Mouse (Mus musculus) gastrocnemius, adult 2 months (tissue): ENCODE results near the gene Mkrn2os. TPM values are rescaled to one million over a fixed set of nuclear protein-coding genes. Genes with fewer than 3 reads are reported as not detected.
A peak's percentile ranks its signal among the peaks of the same experiment; 100 is the strongest.

Source experiments
- DNase-seq: peaks from one replicate; pipeline ENCODE4 v3.0.0; 2022
- H3K27ac ChIP-seq: fragments of 200-600 bp; 2 replicates; pipeline ENCODE4 v1.8.1; 2022; ENCODE audit warnings: mild to moderate bottlenecking
- H3K4me3 ChIP-seq: fragments of 200-600 bp; 2 replicates; pipeline ENCODE4 v1.8.1; 2022; ENCODE audit warnings: mild to moderate bottlenecking, moderate library complexity
- CTCF ChIP-seq: fragments of 200-600 bp; IDR thresholded peaks from 2 replicates; pipeline ENCODE4 v1.8.1; 2022; ENCODE audit warnings: antibody characterized with exemption, mild to moderate bottlenecking, moderate library complexity
- intact Hi-C: fragments of 180-260 bp; cut with DNase I; formaldehyde crosslinking; loops from one replicate; pipeline ENCODE4 v1.15.1; 2025
- total RNA-seq, 2 experiments: library from RNA; stranded (reverse); gene quantifications; 2 replicates each; pipeline ENCODE4 v1.2.3; 2021

Mkrn2os gene
- total RNA-seq, 2 experiments from 2014 or later, result 0.15 TPM; not detected in 1

DNA sequence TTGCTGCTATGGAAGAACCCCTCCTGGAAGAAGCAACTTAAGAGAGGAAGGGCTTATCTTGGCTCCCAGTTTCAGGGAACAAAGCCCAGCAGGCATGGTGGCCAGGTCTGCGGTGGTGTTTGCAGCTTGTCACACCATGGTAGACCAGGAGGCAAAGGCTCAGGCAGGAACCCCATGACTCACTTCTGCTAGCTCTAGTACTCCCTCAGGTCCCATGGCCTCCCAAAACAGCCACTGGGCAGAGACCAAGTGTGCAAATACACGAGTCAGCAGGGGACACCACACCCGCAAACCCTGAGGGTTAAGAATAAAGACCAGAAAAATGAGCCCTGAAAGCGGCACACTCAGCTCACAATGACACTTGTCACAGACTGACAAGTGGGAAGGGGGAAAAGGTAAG lies 56.2 kb downstream of the Mkrn2os start:
- no peak overlapping the region for H3K27ac ChIP-seq
- intact Hi-C loops, result loop anchor here (10.0 kb wide), 1 partner anchor 191 kb away; no protein-coding TSS in a partner anchor
- no peak overlapping the region for H3K4me3 ChIP-seq
- DNase-seq, result no peak
- no peak for TF ChIP-seq CTCF

DNA sequence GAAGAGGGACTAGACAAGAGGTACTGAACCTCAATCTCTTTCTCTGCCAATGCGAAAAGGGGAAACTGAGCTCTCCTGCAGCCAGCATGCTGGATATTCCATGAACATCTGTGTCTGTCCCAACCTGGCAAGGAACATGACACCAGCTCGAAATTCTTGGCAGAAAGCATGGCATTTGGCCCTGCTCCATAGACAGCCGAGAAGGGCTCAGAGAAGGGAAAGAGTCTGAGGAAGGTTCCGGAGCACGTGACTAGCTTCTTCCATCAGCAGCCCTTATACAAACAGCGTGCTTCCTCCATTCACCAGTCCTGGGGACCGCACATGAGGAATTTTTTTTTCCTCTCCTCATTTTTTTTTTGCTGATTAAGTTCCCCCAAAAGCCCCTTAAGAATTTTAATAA lies 57.8 kb downstream of the Mkrn2os start:
- H3K27ac ChIP-seq, result no peak overlapping the region
- intact Hi-C loops, result loop anchor here (10.0 kb wide), 1 partner anchor 190 kb away; no protein-coding TSS in a partner anchor
- peak; percentile 63 for DNase-seq
- TF ChIP-seq CTCF, result no peak
- H3K4me3 ChIP-seq, result peak overlapping the region; percentile 34; the same call in 1 of the 2 replicates

Other genes with a start within 250 kb of the Mkrn2os start
- 1 to 10 TPM; 1.3 to 4.8 TPM for gene Pparg, start 231.6 kb downstream of the Mkrn2os start, total RNA-seq
- 1 to 10 TPM; 5.8 to 8.2 TPM for gene Tsen2, start 47.9 kb downstream of the Mkrn2os start, total RNA-seq
- 10 to 100 TPM; 45.9 to 52.0 TPM for gene Mkrn2, start 9.3 kb upstream of the Mkrn2os start, total RNA-seq
- gene Raf1, start 84.1 kb upstream of the Mkrn2os start, total RNA-seq, result 100 to 1,000 TPM; 129 to 136 TPM
- gene Tmem40, start 169.8 kb upstream of the Mkrn2os start, total RNA-seq, result under 1 TPM in 1 of 2 experiments, not detected in 1; 0.28 TPM
- 10 to 100 TPM; 62.9 to 68.9 TPM for gene Cand2, start 182.0 kb upstream of the Mkrn2os start, total RNA-seq
- 100 to 1,000 TPM; 562 to 624 TPM for gene Rpl32, start 216.2 kb upstream of the Mkrn2os start, total RNA-seq
- not detected for gene Efcab12, start 245.8 kb upstream of the Mkrn2os start, total RNA-seq